Mouse (Mus musculus): ENCODE data around the gene Babam2.

- no peak for TF ChIP-seq ZC3H11A (IDR thresholded peaks at IDR 0.05; ENCODE audit: borderline replicate concordance, low read depth, low read length)
- no peak for TF ChIP-seq MAFK (IDR thresholded peaks at IDR 0.05; ENCODE audit: insufficient read depth, low read depth, low read length)
Observed at GRCm38 (mm10) chr5:32127927-32128326, 430.4 kb downstream of the Babam2 start.

Data from ES-E14 (cell line).